Mouse (Mus musculus): ENCODE data around the gene Gnas. TPM values are rescaled to one million over a fixed set of nuclear protein-coding genes. Genes with fewer than 3 reads are reported as not detected.

Gene Gnas
- polyA plus RNA-seq, 1 experiment from 2014 or later, result 1,086 TPM

GRCm38 (mm10) chr2:174273961-174274360 is 10.2 kb upstream of the Gnas start:
- H3K36me3 ChIP-seq (ENCODE audit: poor library complexity, severe bottlenecking), result peaks cover 33% of the 10 kb centered on the region
- no peak overlapping the region for H3K9ac ChIP-seq
- no peaks in the 10 kb centered on the region for H3K27me3 ChIP-seq
- no peak overlapping the region for H3K4me3 ChIP-seq
- H3K4me2 ChIP-seq, result no peak overlapping the region
- 81% methylated on average over 2 of the region's 2 CpGs for WGBS
- H3K4me1 ChIP-seq, result no peaks in the 10 kb centered on the region
- no peaks in the 10 kb centered on the region for H3K9me3 ChIP-seq (replicated peaks)
- ATAC-seq, result no peak
- no peak overlapping the region for H3K27ac ChIP-seq

- Histone ChIP-seq H3K9me3 (replicated peaks) (peaks cover 10% of the 10 kb centered on the region), H3K4me2 (no peak overlapping the region), H3K27ac (no peak overlapping the region), H3K4me1 (peaks cover 15% of the 10 kb centered on the region; the same call in 1 of the 2 replicates), H3K4me3 (no peak overlapping the region), H3K9ac (no peak overlapping the region), H3K27me3 (peaks cover 17% of the 10 kb centered on the region), H3K36me3 (ENCODE audit: poor library complexity, severe bottlenecking) (peaks cover 54% of the 10 kb centered on the region)
- ATAC-seq, result no peak
- 69% methylated on average over 8 of the region's 8 CpGs for WGBS
Measured at GRCm38 (mm10) chr2:174279771-174280170, 4.3 kb upstream of the Gnas start.

GRCm38 (mm10) chr2:174283341-174283740 is 779 bp upstream of the Gnas start:
- Histone ChIP-seq H3K4me1 (peaks cover 16% of the 10 kb centered on the region; the same call in 1 of the 2 replicates), H3K9me3 (replicated peaks) (peaks cover 28% of the 10 kb centered on the region), H3K4me2 (peak overlapping the region; percentile 48), H3K9ac (no peak overlapping the region), H3K36me3 (ENCODE audit: poor library complexity, severe bottlenecking) (peaks cover 85% of the 10 kb centered on the region), H3K4me3 (peak overlapping the region; percentile 9; the same call in 1 of the 2 replicates), H3K27ac (no peak overlapping the region), H3K27me3 (peaks cover 51% of the 10 kb centered on the region)
- ATAC-seq, result no peak
- WGBS, result 51% methylated on average over 11 of the region's 11 CpGs

- H3K4me1 ChIP-seq, result peaks cover 29% of the 10 kb centered on the region; the same call in 1 of the 2 replicates
- H3K36me3 ChIP-seq (ENCODE audit: poor library complexity, severe bottlenecking), result peaks cover 80% of the 10 kb centered on the region
- H3K27me3 ChIP-seq, result peaks cover 62% of the 10 kb centered on the region
- peaks cover 28% of the 10 kb centered on the region for H3K9me3 ChIP-seq (replicated peaks)
- peak overlapping the region; percentile 26 for H3K4me3 ChIP-seq
- peak overlapping the region; percentile 48 for H3K4me2 ChIP-seq
- ATAC-seq, result no peak
- no peak overlapping the region for H3K9ac ChIP-seq
- 55% methylated on average over 58 of the region's 58 CpGs for WGBS
- no peak overlapping the region for H3K27ac ChIP-seq
Measured at GRCm38 (mm10) chr2:174284807-174285457, 812 bp downstream of the Gnas start.

GRCm38 (mm10) chr2:174285921-174286470 is 1.9 kb downstream of the Gnas start:
- Histone ChIP-seq H3K36me3 (ENCODE audit: poor library complexity, severe bottlenecking) (peaks cover 69% of the 10 kb centered on the region), H3K4me2 (no peak overlapping the region), H3K27ac (no peak overlapping the region), H3K9ac (no peak overlapping the region), H3K4me1 (peaks cover 40% of the 10 kb centered on the region), H3K4me3 (no peak overlapping the region), H3K9me3 (replicated peaks) (peaks cover 28% of the 10 kb centered on the region), H3K27me3 (peaks cover 62% of the 10 kb centered on the region)
- ATAC-seq, result no peak
- WGBS, result 51% methylated on average over 34 of the region's 34 CpGs

GRCm38 (mm10) chr2:174287921-174288320 is 3.8 kb downstream of the Gnas start:
- 30% methylated on average over 7 of the region's 7 CpGs for WGBS
- no peak overlapping the region for H3K4me3 ChIP-seq
- peaks cover 59% of the 10 kb centered on the region for H3K4me1 ChIP-seq
- H3K9ac ChIP-seq, result no peak overlapping the region
- peaks cover 28% of the 10 kb centered on the region for H3K9me3 ChIP-seq (replicated peaks)
- no peak for ATAC-seq
- no peak overlapping the region for H3K4me2 ChIP-seq
- H3K27me3 ChIP-seq, result peaks cover 62% of the 10 kb centered on the region
- H3K27ac ChIP-seq, result no peak overlapping the region
- H3K36me3 ChIP-seq (ENCODE audit: poor library complexity, severe bottlenecking), result peaks cover 57% of the 10 kb centered on the region

- Histone ChIP-seq H3K9ac (no peak overlapping the region), H3K27ac (no peak overlapping the region), H3K27me3 (peaks cover 54% of the 10 kb centered on the region), H3K36me3 (ENCODE audit: poor library complexity, severe bottlenecking) (peaks cover 49% of the 10 kb centered on the region), H3K4me1 (peaks cover 60% of the 10 kb centered on the region), H3K4me2 (peak overlapping the region; percentile 4; the same call in 1 of the 2 replicates), H3K9me3 (replicated peaks) (peaks cover 27% of the 10 kb centered on the region), H3K4me3 (no peak overlapping the region)
- 35% methylated on average over 12 of the region's 12 CpGs for WGBS
- no peak for ATAC-seq
Measured at GRCm38 (mm10) chr2:174288673-174289430, 4.7 kb downstream of the Gnas start.

GRCm38 (mm10) chr2:174291029-174291661 is 7.0 kb downstream of the Gnas start:
- H3K36me3 ChIP-seq (ENCODE audit: poor library complexity, severe bottlenecking), result peaks cover 26% of the 10 kb centered on the region
- H3K9me3 ChIP-seq (replicated peaks), result peaks cover 23% of the 10 kb centered on the region
- H3K27me3 ChIP-seq, result peaks cover 31% of the 10 kb centered on the region
- ATAC-seq, result no peak
- WGBS, result 27% methylated on average over 8 of the region's 8 CpGs
- peaks cover 51% of the 10 kb centered on the region for H3K4me1 ChIP-seq
- peak overlapping the region; percentile 25; the same call in 1 of the 2 replicates for H3K27ac ChIP-seq
- H3K4me2 ChIP-seq, result peak overlapping the region; percentile 73
- peak overlapping the region; percentile 40 for H3K4me3 ChIP-seq
- H3K9ac ChIP-seq, result peak overlapping the region; percentile 57

GRCm38 (mm10) chr2:174291662-174292030 is 7.5 kb downstream of the Gnas start:
- Histone ChIP-seq H3K27me3 (peaks cover 26% of the 10 kb centered on the region), H3K4me3 (peak overlapping the region; percentile 40), H3K4me1 (peaks cover 56% of the 10 kb centered on the region), H3K9me3 (replicated peaks) (peaks cover 23% of the 10 kb centered on the region), H3K27ac (peak overlapping the region; percentile 25; the same call in 1 of the 2 replicates), H3K9ac (peak overlapping the region; percentile 57), H3K4me2 (peak overlapping the region; percentile 73), H3K36me3 (ENCODE audit: poor library complexity, severe bottlenecking) (peaks cover 21% of the 10 kb centered on the region)
- ATAC-seq, result no peak
- 10% methylated on average over 2 of the region's 2 CpGs for WGBS

- Histone ChIP-seq H3K4me1 (peaks cover 63% of the 10 kb centered on the region), H3K4me3 (peak overlapping the region; percentile 58), H3K9me3 (replicated peaks) (peaks cover 50% of the 10 kb centered on the region), H3K36me3 (ENCODE audit: poor library complexity, severe bottlenecking) (0 out of 2 replicates have a peak, but pooled peaks cover 4% of the 10 kb centered on the region), H3K4me2 (peak overlapping the region; percentile 65), H3K9ac (peak overlapping the region; percentile 80), H3K27me3 (peaks cover 29% of the 10 kb centered on the region), H3K27ac (peak overlapping the region; percentile 87)
- 50% methylated on average over 8 of the region's 8 CpGs for WGBS
- no peak for ATAC-seq
Measured at GRCm38 (mm10) chr2:174294457-174294856, 10.3 kb downstream of the Gnas start.

GRCm38 (mm10) chr2:174295175-174295899 is 11.2 kb downstream of the Gnas start:
- peak overlapping the region; percentile 65 for H3K4me2 ChIP-seq
- WGBS, result 51% methylated on average over 36 of the region's 36 CpGs

More at GRCm38 (mm10) chr2:174295175-174295899, 11.2 kb downstream of the Gnas start:
- H3K27ac ChIP-seq, result peak overlapping the region; percentile 87
- H3K9ac ChIP-seq, result peak overlapping the region; percentile 80
- peak; percentile 91 for ATAC-seq
- peaks cover 36% of the 10 kb centered on the region for H3K27me3 ChIP-seq
- H3K36me3 ChIP-seq (ENCODE audit: poor library complexity, severe bottlenecking), result 0 out of 2 replicates have a peak, but pooled peaks cover 4% of the 10 kb centered on the region
- peaks cover 58% of the 10 kb centered on the region for H3K9me3 ChIP-seq (replicated peaks)
- peak overlapping the region; percentile 58 for H3K4me3 ChIP-seq
- peaks cover 62% of the 10 kb centered on the region for H3K4me1 ChIP-seq
